Mouse (Mus musculus) ES-E14 (cell line): Measurements from ENCODE around the gene 1700030K09Rik. TPM values are rescaled to one million over a fixed set of nuclear protein-coding genes. Genes with fewer than 3 reads are reported as not detected.

Source experiments
- DNase-seq: peaks from one replicate; pipeline ENCODE4 v3.0.0-alpha.2; 2013; ENCODE audit warnings: low read depth, low spot score
- H3K27ac ChIP-seq: 2 replicates; pipeline ENCODE4 v1.5.1; 2012; ENCODE audit warnings: low read depth, mild to moderate bottlenecking, low read length, moderate library complexity, mixed read lengths; ENCODE audit not compliant: poor library complexity, insufficient read depth, severe bottlenecking
- H3K36me3 ChIP-seq: 2 replicates; pipeline ENCODE4 v1.6.1; 2012; ENCODE audit warnings: mild to moderate bottlenecking, low read length, moderate library complexity, mixed read lengths; ENCODE audit not compliant: control insufficient read depth, poor library complexity, insufficient read depth, severe bottlenecking
- H3K4me1 ChIP-seq, 2 experiments: fragments of 150-350 bp in 1 of 2; sonication (generic) in 1 of 2; 2 replicates each; pipeline ENCODE4 v1.6.1; 2012; ENCODE audit warnings: low read length in 2 of 2, mild to moderate bottlenecking in 1 of 2, mixed read lengths in 1 of 2; ENCODE audit not compliant: control insufficient read depth in 2 of 2, insufficient read depth in 2 of 2, poor library complexity in 1 of 2
- H3K4me3 ChIP-seq, 2 experiments: fragments of 150-350 bp in 1 of 2; sonication (generic) in 1 of 2; 2 replicates each; pipeline ENCODE4 v1.5.1; 2012; ENCODE audit warnings: low read length in 2 of 2, low read depth in 1 of 2, mild to moderate bottlenecking in 1 of 2, mixed read lengths in 1 of 2; ENCODE audit not compliant: insufficient read depth in 1 of 2, poor library complexity in 1 of 2, severe bottlenecking in 1 of 2
- H3K9ac ChIP-seq: 2 replicates; pipeline ENCODE4 v1.6.1; 2012; ENCODE audit warnings: low read depth, mild to moderate bottlenecking, low read length, mixed read lengths; ENCODE audit not compliant: poor library complexity, insufficient read depth, severe bottlenecking
- H3K9me3 ChIP-seq: fragments of 150-350 bp; sonication (generic); 2 replicates; pipeline ENCODE4 v1.6.1; 2012; ENCODE audit warnings: low read depth, mild to moderate bottlenecking, low read length; ENCODE audit not compliant: control insufficient read depth, insufficient read depth
- CHD2 ChIP-seq: IDR thresholded peaks from 2 replicates; pipeline ENCODE4 v1.6.1; 2014; ENCODE audit warnings: mild to moderate bottlenecking, low read depth, low read length, inconsistent platforms
- HCFC1 ChIP-seq: IDR thresholded peaks from 2 replicates; pipeline ENCODE4 v1.6.1; 2012; ENCODE audit warnings: low read length, inconsistent platforms, borderline replicate concordance; ENCODE audit not compliant: insufficient read depth
- MAFK ChIP-seq: IDR thresholded peaks from 2 replicates; pipeline ENCODE4 v1.6.1; 2014; ENCODE audit warnings: mild to moderate bottlenecking, low read depth, low read length, inconsistent platforms; ENCODE audit not compliant: insufficient read depth
- ZC3H11A ChIP-seq: IDR thresholded peaks from 2 replicates; pipeline ENCODE4 v1.6.1; 2012; ENCODE audit warnings: low read depth, mild to moderate bottlenecking, inconsistent platforms, low read length, borderline replicate concordance
- ZNF384 ChIP-seq: IDR thresholded peaks from 2 replicates; pipeline ENCODE4 v1.6.1; 2012; ENCODE audit warnings: low read depth, low read length, inconsistent platforms
- in situ Hi-C, 2 experiments: fragments of 600-800 bp; cut with MboI; formaldehyde crosslinking; loops; one replicate each; pipeline ENCODE4 v1.15.1; 2025; ENCODE audit warnings: low sequenced_read_pairs in 2 of 2, inconsistent platforms in 1 of 2; ENCODE audit not compliant: unreplicated experiment in 2 of 2
- total RNA-seq: library from RNA; depleted of rRNA; stranded (reverse); fragments of 300-350 nt; gene quantifications from 2 replicates; pipeline ENCODE4 v1.2.3, GENCODE M21; 2012

Gene 1700030K09Rik
- total RNA-seq, 1 experiment: 9.0 TPM

DNA sequence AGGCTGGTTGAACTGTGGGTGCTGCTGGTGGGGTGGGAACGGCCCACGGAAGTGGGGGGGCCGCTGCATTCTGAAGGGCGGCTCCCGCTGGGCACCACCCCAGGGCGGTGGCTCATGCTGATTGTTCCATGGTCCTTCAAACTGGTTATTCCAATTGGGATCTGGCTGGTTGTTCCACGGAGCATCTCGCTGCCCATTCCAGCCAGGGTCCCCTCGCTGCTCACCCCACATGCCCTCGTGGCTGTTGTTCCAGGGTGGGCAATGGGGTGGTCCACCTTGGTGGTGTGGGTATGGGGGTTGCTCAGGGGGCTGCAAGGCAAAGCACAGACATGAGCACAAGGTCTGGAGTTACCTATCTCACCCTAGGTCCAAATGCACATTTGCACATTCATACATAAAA is 20.5 kb downstream of the 1700030K09Rik start:
- no peak for DNase-seq
- peaks cover 0 to 4% of the 10 kb centered on the region in 2 experiments; a peak in 1 of 4 replicates for H3K4me1 ChIP-seq
- no peak overlapping the region for H3K27ac ChIP-seq
- in situ Hi-C loops: no loop called here
- no peak overlapping the region for H3K9ac ChIP-seq
- no peak overlapping the region for H3K4me3 ChIP-seq
- no peaks in the 10 kb centered on the region for H3K9me3 ChIP-seq
- H3K36me3 ChIP-seq: peaks cover 87% of the 10 kb centered on the region
- TF ChIP-seq ZC3H11A: no peak
- TF ChIP-seq CHD2: no peak
- no peak for TF ChIP-seq MAFK
- no peak for TF ChIP-seq HCFC1
- TF ChIP-seq ZNF384: no peak

DNA sequence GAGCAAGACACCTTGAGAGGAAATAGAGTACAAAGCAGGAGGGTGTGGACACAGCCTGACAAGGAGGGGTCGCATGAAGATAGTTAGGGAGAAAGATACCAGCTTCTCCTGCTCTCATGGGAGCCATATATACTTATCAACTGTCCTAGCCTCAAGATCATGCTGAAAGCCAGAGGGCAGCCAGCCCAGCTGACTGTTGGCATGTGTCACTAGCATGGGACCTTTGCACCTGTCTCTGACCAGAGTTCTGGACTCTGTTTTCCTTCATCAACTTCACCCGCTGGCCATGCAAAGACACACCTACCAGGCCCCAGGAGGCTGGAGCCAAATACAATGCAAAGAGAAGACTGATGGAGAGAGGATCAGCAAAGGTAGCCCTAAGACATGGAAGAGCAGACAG is 25.6 kb downstream of the 1700030K09Rik start:
- in situ Hi-C loops: no loop called here
- no peaks in the 10 kb centered on the region for H3K4me1 ChIP-seq
- H3K36me3 ChIP-seq: peaks cover 78% of the 10 kb centered on the region
- TF ChIP-seq HCFC1 (no peak), MAFK (no peak), ZC3H11A (no peak), CHD2 (no peak), ZNF384 (no peak)
- DNase-seq: no peak
- no peak overlapping the region for H3K4me3 ChIP-seq
- H3K9ac ChIP-seq: no peak overlapping the region
- H3K9me3 ChIP-seq: no peaks in the 10 kb centered on the region
- H3K27ac ChIP-seq: no peak overlapping the region

GRCm38 (mm10) chr8:72469984-72470383 is 26.3 kb downstream of the 1700030K09Rik start:
- no peak overlapping the region for H3K27ac ChIP-seq
- H3K9ac ChIP-seq: no peak overlapping the region
- peaks cover 72% of the 10 kb centered on the region for H3K36me3 ChIP-seq
- in situ Hi-C loops: no loop called here
- TF ChIP-seq CHD2: no peak
- no peak for TF ChIP-seq ZC3H11A
- TF ChIP-seq ZNF384: no peak
- TF ChIP-seq MAFK: no peak
- no peak for TF ChIP-seq HCFC1
- DNase-seq: no peak
- no peak overlapping the region for H3K4me3 ChIP-seq
- no peaks in the 10 kb centered on the region for H3K4me1 ChIP-seq
- no peaks in the 10 kb centered on the region for H3K9me3 ChIP-seq

GRCm38 (mm10) chr8:72470684-72471083 is 27.0 kb downstream of the 1700030K09Rik start:
- in situ Hi-C loops: no loop called here
- Histone ChIP-seq H3K27ac (no peak overlapping the region), H3K9ac (no peak overlapping the region), H3K4me1 (no peaks in the 10 kb centered on the region), H3K4me3 (no peak overlapping the region), H3K36me3 (peaks cover 66% of the 10 kb centered on the region), H3K9me3 (no peaks in the 10 kb centered on the region)
- DNase-seq: no peak
- no peak for TF ChIP-seq ZNF384
- no peak for TF ChIP-seq ZC3H11A
- no peak for TF ChIP-seq HCFC1
- TF ChIP-seq CHD2: no peak
- no peak for TF ChIP-seq MAFK

GRCm38 (mm10) chr8:72474826-72475546 is 31.3 kb downstream of the 1700030K09Rik start, which contains the start of gene Cherp:
Gene Cherp (minus strand): TSS chr8:72475226.
- in situ Hi-C loops: no loop called here
- H3K36me3 ChIP-seq: peaks cover 28% of the 10 kb centered on the region

More at GRCm38 (mm10) chr8:72474826-72475546, 31.3 kb downstream of the 1700030K09Rik start, which contains the start of gene Cherp:
- peak; percentile 94 for DNase-seq
- Histone ChIP-seq H3K9ac (peak within 1 kb of the TSS; percentile 98), H3K4me3 (peak within 1 kb of the TSS; percentile 85 to 97), H3K9me3 (no peaks in the 10 kb centered on the region), H3K27ac (peak within 1 kb of the TSS; percentile 88), H3K4me1 (peaks cover 0 to 5% of the 10 kb centered on the region in 2 experiments; a peak in 1 of 4 replicates)
- no peak for TF ChIP-seq MAFK
- peak; percentile 77 for TF ChIP-seq HCFC1
